Mouse (Mus musculus) midbrain, postnatal 0 days (tissue): ENCODE measurements around the gene Vmn2r35. TPM values are rescaled to one million over a fixed set of nuclear protein-coding genes. Genes with fewer than 3 reads are reported as not detected.
"Not testable (repeated sequence)": the region's sequence is repeated elsewhere in the genome, so short reads cannot be mapped to it uniquely, and the experiment has no call there.

Source experiments
- ATAC-seq: fragments of 200-750 bp; cut with Nextera tagmentation; 2 replicates; pipeline ENCODE4 v1.8.0; 2017; ENCODE audit warnings: moderate number of reproducible peaks, mild to moderate bottlenecking, moderate TSS enrichment, moderate library complexity; ENCODE audit not compliant: low FRiP score
- DNase-seq: peaks from one replicate; pipeline ENCODE4 v3.0.0-alpha.2; 2015; ENCODE audit warnings: low spot score
- H3K27ac ChIP-seq: fragments of 300-500 bp; sonication (generic); 2 replicates; pipeline ENCODE4 v1.5.1; 2014; ENCODE audit warnings: low read depth, mild to moderate bottlenecking, low read length, mixed read lengths
- H3K27me3 ChIP-seq: fragments of 300-500 bp; sonication (generic); 2 replicates; pipeline ENCODE4 v1.6.1; 2014; ENCODE audit warnings: low read length, control low read depth, mixed read lengths; ENCODE audit not compliant: insufficient read depth
- H3K36me3 ChIP-seq: fragments of 300-500 bp; sonication (generic); 2 replicates; pipeline ENCODE4 v1.6.1; 2014; ENCODE audit warnings: low read length, control low read depth, mixed read lengths; ENCODE audit not compliant: insufficient read depth
- H3K4me1 ChIP-seq: fragments of 300-500 bp; sonication (generic); 2 replicates; pipeline ENCODE4 v1.6.1; 2014; ENCODE audit warnings: mild to moderate bottlenecking, control low read depth, antibody characterized with exemption, low read length, mixed read lengths; ENCODE audit not compliant: insufficient read depth
- H3K4me2 ChIP-seq: fragments of 300-500 bp; sonication (generic); 2 replicates; pipeline ENCODE4 v1.6.1; 2014; ENCODE audit warnings: low read depth, mild to moderate bottlenecking, low read length, mixed read lengths; ENCODE audit not compliant: poor library complexity, severe bottlenecking
- H3K4me3 ChIP-seq: fragments of 300-500 bp; sonication (generic); 2 replicates; pipeline ENCODE4 v1.5.1; 2014; ENCODE audit warnings: low read depth, mild to moderate bottlenecking, low read length, moderate library complexity
- H3K9ac ChIP-seq: fragments of 300-500 bp; sonication (generic); replicated peaks from 2 replicates; pipeline ENCODE4 v1.6.1; 2014; ENCODE audit warnings: mild to moderate bottlenecking, low read length, moderate library complexity, mixed read lengths; ENCODE audit not compliant: poor library complexity, severe bottlenecking
- H3K9me3 ChIP-seq: fragments of 300-500 bp; sonication (generic); 2 replicates; pipeline ENCODE4 v1.6.1; 2016; ENCODE audit warnings: low read length, control low read depth
- WGBS: fragments of 180-500 bp; shearing (Covaris S2); extraction: QIAGEN DNeasy Blood & Tissue Kit; methylation state at CpG from one replicate; pipeline ENCODE4 v1.1.7; 2014; 5-methylcytosine and 5-hydroxymethylcytosine counted together
- polyA plus RNA-seq: library from polyadenylated mRNA; unstranded; fragments of >200 nt; fragmentation: Nextera tagmentation; extraction: Ambion mirVana; gene quantifications from 2 replicates; pipeline ENCODE4 v1.2.1, GENCODE M21; 2015
- total RNA-seq: library from RNA; depleted of rRNA; stranded (reverse); fragments of >200 nt; gene quantifications from 2 replicates; pipeline ENCODE4 v1.2.3, GENCODE M21; 2014; rRNA removed

Vmn2r35 gene
- total RNA-seq (not detected in 2 replicates), polyA plus RNA-seq (not detected in 2 replicates)

GRCm38 (mm10) chr7:7819767-7820166 lies at the start of gene Vmn2r35:
Gene Vmn2r35 (minus strand): TSS chr7:7819867.
- not testable (repeated sequence) for H3K36me3 ChIP-seq, H3K4me2 ChIP-seq, H3K9ac ChIP-seq, H3K27ac ChIP-seq, H3K4me3 ChIP-seq, ATAC-seq, DNase-seq, H3K27me3 ChIP-seq, H3K4me1 ChIP-seq, H3K9me3 ChIP-seq
- WGBS, result no CpG with 5 or more reads among the region's 1 CpGs

- not testable (repeated sequence) for H3K9me3 ChIP-seq, H3K4me2 ChIP-seq, H3K4me3 ChIP-seq, H3K27ac ChIP-seq, H3K36me3 ChIP-seq, H3K4me1 ChIP-seq, H3K27me3 ChIP-seq, DNase-seq, ATAC-seq, H3K9ac ChIP-seq
- 88% methylated on average over 5 of the region's 25 CpGs for WGBS
Observed at GRCm38 (mm10) chr7:7794196-7794595, 25.5 kb downstream of the Vmn2r35 start.

Other genes with a start within 250 kb of the Vmn2r35 start
- not detected in 2 replicates for gene Vmn2r34, start 130.4 kb downstream of the Vmn2r35 start, total RNA-seq
- gene Vmn2r34, start 130.4 kb downstream of the Vmn2r35 start, polyA plus RNA-seq, result not detected in 2 replicates
- gene Vmn2r36, start 82.6 kb upstream of the Vmn2r35 start, total RNA-seq, result not detected in 2 replicates
- not detected in 2 replicates for gene Vmn2r36, start 82.6 kb upstream of the Vmn2r35 start, polyA plus RNA-seq